Mouse (Mus musculus) myocyte (in vitro differentiated cells): ENCODE results near the gene Sema4d.

Source experiments
- MYOD1 ChIP-seq, 3 experiments: IDR thresholded peaks; one replicate each; pipeline ENCODE4 v1.6.1; 2011; ENCODE audit warnings: control low read depth in 2 of 3, low read depth in 2 of 3, mild to moderate bottlenecking in 2 of 3, moderate library complexity in 1 of 3; ENCODE audit not compliant: insufficient read length in 2 of 3, control insufficient read depth in 1 of 3
- POLR2A ChIP-seq: IDR thresholded peaks from one replicate; pipeline ENCODE4 v1.6.1; 2011; ENCODE audit warnings: low read depth, mild to moderate bottlenecking, control low read depth, moderate library complexity; ENCODE audit not compliant: insufficient read length
- REST ChIP-seq: IDR thresholded peaks from one replicate; pipeline ENCODE4 v1.6.1; 2011; ENCODE audit warnings: mild to moderate bottlenecking, control low read depth, moderate library complexity; ENCODE audit not compliant: insufficient read depth, insufficient read length

DNA sequence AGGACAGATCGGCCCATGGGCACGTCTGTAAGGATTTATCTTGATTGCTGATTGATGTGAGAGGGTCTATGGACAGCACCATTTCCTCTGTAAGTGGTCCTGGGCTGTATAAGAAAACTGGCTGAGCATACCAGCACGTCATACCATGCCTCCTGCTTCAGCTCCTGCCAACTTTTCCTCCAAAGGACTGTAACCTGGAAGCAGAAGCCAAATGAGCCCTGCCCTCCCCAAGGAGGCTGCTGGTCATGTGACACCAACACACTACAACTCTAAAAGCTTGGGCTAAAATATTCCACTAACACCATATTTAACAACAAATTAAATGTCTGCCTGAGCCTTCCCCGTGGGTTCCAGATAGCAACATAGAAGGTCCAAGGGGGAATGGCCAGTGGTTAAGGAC lies 6.9 kb downstream of the Sema4d start:
- TF ChIP-seq POLR2A: no peak
- no peak for TF ChIP-seq MYOD1 (IDR thresholded peaks at IDR 0.05; ENCODE audit: control insufficient read depth in 1 of 3, insufficient read length in 2 of 3, low read depth in 2 of 3)
- TF ChIP-seq REST: no peak
